Mouse (Mus musculus) MN1 (cell line): ENCODE data around the gene Dennd1a.

ENCODE experiments used
- DNase-seq: peaks from one replicate; pipeline ENCODE4 v3.0.0-alpha.2; 2016; ENCODE audit warnings: low spot score

The Dennd1a gene

DNA sequence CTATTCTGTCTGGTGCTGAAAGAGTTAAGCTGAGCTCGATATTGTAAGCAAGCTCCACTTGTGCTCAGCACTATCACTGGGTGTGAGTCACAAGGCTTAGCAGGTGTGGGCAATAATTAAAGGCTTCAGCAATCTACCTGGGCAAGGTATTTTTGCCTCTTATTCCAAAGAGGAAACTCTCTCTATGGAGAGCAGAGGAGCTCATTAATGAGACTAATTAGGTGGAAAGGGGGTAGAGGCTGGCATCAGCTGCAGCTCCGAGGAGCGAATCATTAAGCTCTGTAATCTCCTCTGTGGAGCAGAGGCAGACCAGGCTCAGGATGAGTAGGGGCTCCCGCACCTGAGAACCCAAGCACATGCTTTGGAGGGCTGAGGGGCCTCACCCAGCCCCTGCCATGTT is 407.5 kb downstream of the Dennd1a start:
- DNase-seq, result no peak

GRCm38 (mm10) chr2:37872791-37873190 is 414.4 kb downstream of the Dennd1a start:
- no peak for DNase-seq

DNA sequence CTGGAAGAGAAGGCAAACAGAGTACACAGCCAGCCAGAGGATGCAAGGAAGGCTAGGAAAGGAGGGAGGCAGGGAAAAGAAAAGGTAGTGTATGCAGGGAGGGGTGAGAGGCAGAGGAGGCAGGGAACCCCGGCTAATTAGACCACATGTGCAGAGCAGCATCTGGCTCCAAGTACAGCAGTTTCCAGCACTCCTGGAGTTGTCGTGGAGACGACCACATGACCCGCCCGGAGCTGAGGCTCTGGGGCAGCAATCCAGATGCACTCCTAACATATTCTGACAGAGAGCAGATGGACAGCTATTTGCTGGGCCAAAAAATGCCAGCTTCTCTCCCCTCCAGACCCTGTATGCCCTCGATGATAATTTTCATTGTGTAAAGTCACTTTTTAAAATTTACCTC is 417.6 kb downstream of the Dennd1a start:
- DNase-seq, result peak; percentile 85

- no peak for DNase-seq
Measured at GRCm38 (mm10) chr2:37867387-37867786, 419.8 kb downstream of the Dennd1a start.

DNA sequence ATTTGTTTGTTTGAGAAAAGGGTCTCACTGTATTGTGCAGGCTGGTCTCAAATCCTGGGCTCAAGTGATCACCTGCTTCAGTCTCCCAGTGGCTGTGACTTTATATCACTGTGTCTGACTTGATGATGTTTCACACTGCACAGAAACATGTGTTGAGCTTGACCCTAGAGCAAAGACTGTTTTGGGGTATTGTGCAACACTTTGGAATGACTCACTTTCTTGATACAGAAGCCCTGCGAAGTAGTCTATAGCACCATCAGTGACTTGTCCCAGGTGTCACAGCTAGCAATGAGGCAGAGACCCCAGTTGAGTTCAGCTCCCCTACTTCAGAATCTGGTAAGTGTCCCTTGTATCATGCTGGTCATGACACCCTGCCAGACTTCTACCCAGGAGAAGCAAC is 429.7 kb downstream of the Dennd1a start:
- no peak for DNase-seq

DNA sequence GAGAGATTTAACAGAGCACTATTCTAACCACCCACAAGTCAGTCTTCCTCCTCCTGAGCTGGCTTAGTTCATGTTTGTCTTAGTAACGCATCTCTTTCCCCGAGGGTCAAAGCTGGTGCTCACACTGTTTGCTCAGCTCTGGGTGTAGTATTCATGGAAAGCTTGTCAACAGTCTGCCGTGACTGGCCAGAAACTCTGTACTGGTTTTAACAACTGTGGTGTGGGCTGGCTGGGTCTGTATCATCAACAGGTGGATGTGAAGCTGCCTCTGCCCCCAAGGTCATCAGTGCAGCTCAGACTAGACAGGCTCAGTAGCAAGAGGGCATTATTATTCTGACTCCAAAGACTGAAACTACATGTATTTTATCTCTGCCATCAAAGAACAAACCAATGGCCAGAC is 430.2 kb downstream of the Dennd1a start:
- DNase-seq, result no peak

- DNase-seq, result no peak
Measured at GRCm38 (mm10) chr2:37855226-37855625, 432.0 kb downstream of the Dennd1a start.

GRCm38 (mm10) chr2:37853878-37854435 is 433.2 kb downstream of the Dennd1a start:
- DNase-seq, result no peak

DNA sequence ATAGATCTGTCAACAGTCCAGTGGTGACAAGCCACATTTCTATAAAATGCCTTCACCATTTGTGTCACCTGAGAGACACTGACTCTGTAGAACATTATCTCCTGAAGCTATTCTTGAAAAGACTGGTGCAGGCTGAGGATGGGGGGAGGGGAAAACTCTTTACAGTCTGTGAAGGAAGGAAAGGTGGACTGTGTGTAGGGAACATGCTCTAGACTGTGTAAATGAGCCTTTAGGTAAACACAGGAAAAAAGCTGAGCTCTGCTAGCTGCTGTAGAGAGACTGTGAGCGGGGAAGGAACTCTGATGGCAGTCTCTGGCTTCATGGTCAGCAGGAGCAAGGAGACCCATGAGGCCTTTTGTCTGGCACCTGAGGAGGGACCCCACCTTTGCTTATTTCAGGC is 436.6 kb downstream of the Dennd1a start:
- no peak for DNase-seq

DNA sequence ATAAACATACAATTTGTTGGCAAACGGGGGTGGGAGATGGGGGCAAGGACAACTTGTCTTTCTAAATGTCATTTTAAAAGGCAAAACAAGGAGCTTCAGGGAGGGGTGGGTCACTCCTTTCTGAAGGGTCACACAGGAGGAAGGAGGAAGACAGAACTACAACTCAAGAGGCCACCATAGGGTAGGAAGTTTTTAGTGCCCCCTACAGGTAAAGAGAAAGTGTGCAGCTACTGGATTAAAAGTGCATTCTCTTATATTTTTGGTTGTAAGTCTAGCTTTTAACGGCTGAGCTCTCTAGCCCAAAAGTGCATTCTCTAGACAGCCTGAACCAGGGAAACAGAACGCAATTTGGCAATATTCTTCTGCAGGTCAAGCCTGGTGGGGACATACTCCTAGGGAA is 437.8 kb downstream of the Dennd1a start:
- DNase-seq, result no peak

GRCm38 (mm10) chr2:37842719-37843118 is 444.5 kb downstream of the Dennd1a start:
- DNase-seq, result no peak

GRCm38 (mm10) chr2:37842151-37842569 is 445.0 kb downstream of the Dennd1a start:
- DNase-seq, result no peak

GRCm38 (mm10) chr2:37839922-37840321 is 447.3 kb downstream of the Dennd1a start:
- DNase-seq, result no peak

DNA sequence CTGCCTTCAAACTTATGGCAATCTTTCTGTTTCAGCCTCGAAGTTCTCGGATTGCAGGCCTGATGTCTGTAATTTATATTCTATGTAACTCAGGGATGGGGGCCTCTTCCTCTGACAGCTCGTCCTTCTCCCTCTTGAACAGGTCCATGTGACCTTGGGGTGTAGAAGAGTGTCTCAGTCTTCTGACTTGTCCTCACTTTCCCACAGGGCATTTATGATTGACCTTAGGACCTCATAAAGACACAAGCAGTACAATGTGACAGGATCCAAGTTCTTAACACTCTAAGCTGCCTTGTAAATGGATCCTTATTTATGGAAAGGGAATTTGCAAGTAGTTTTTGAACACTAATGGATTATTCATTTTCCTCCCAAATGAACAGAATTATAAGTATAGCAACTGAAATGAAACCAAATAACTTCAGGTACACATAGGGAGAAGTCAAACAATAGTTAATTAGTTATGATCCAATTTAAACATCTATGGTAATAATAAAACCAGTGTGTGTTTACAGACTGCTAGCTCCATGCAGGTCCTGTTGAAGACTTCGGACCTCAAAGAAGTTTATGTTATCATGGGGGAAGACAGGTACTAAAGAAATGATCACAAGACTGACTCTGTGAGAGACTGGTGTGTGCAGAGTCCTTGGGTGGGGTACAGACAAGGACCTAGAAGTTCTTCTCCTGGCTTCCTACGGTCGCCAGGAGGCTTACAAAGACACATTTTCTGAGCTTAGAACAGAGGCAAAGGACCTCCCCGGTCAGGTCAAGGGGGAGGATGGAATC is 448.8 kb downstream of the Dennd1a start:
- no peak for DNase-seq

DNA sequence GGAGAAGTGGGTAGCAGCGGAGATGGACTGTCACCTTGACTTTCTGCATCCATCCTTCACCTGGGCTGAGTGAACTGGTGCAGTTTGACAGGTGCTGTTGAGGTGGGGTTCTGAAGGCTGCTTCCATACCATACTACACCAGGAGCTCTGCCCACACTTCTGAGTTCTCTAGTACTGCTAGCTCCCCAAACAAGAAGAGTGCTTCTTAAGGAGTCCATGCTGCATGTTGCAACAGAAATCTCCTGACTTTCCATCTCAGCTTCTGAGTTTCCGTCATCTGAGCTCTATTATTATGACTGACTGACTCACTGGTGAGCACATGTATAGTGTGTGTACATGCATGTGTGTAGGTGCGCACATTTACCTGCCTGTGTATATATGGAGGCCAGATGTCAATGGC is 449.6 kb downstream of the Dennd1a start:
- DNase-seq, result no peak

DNA sequence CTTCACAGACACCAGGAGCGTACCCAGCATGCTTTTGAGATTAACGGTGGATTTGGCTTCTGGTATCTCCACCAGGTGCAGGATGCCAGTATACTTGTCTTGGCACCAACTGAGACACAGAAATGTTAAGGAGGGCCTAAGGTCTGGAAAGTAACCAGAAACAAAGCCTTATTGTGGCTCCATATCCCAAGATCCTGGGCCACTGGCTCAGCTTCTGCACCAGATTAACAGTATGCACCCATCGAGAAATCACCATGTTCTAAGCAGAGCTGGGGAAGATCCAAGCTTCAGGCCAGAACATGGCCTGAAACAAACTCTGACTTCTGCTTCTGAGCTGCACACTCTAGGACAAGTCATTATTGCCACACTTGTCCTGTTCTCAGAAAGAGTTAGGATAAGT is 450.3 kb downstream of the Dennd1a start:
- no peak for DNase-seq

GRCm38 (mm10) chr2:37832253-37832652 is 454.9 kb downstream of the Dennd1a start:
- no peak for DNase-seq

- no peak for DNase-seq
Measured at GRCm38 (mm10) chr2:37829758-37830275, 457.4 kb downstream of the Dennd1a start.

GRCm38 (mm10) chr2:37823826-37824225 is 463.4 kb downstream of the Dennd1a start:
- no peak for DNase-seq

GRCm38 (mm10) chr2:37822122-37822521 is 465.1 kb downstream of the Dennd1a start:
- no peak for DNase-seq

DNA sequence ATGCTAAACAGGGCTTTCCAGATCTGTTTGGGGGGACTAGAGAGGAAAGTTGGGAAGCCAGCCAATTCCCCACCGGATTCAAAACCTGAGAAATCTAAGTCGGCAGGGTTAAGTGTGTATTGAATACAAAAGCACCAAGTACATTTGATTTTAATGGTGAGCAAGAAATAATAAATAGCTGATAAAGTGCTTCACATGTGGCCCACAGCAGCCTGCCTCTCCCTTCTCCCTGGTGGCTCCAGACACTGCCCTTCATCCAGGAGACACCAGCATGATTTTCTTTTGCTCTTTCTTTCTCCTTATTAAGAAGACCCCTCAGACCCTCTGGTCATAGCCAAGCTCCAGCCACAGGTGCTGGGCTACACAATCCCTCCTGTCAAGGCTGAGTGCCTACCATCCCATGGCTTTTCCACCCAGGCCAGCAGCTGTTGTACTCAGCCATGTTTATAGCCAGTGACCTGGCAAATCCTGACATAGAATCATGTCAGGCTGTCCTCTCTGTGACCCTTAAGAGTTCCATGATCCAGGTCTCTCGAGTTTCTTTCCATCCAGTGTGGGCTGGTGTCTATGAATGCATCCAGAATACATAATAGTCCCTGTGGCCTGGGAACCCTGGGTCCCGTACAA is 467.6 kb downstream of the Dennd1a start:
- DNase-seq, result peak; percentile 7

- peak; percentile 48 for DNase-seq
Measured at GRCm38 (mm10) chr2:37818761-37819525, 468.2 kb downstream of the Dennd1a start.
